Mouse (Mus musculus) intestine, embryonic 14.5 days (tissue): ENCODE measurements around the gene Cc2d2a. TPM values are rescaled to one million over a fixed set of nuclear protein-coding genes. Genes with fewer than 3 reads are reported as not detected.

Experiments
- ATAC-seq: fragments of 200-750 bp; cut with Nextera tagmentation; replicated peaks from 2 replicates; pipeline ENCODE4 v1.8.0; 2017; ENCODE audit warnings: low read depth, moderate number of reproducible peaks, moderate TSS enrichment, moderate library complexity; ENCODE audit not compliant: low FRiP score, low TSS enrichment
- DNase-seq: peaks from one replicate; pipeline ENCODE4 v3.0.0-alpha.2; 2018; ENCODE audit warnings: low spot score
- H3K27ac ChIP-seq: fragments of 300-500 bp; sonication (generic); 2 replicates; pipeline ENCODE4 v1.5.1; 2014; ENCODE audit warnings: low read depth, mild to moderate bottlenecking, control low read depth
- H3K27me3 ChIP-seq: fragments of 300-500 bp; sonication (generic); replicated peaks from 2 replicates; pipeline ENCODE4 v1.6.1; 2014; ENCODE audit warnings: low read length, control low read depth; ENCODE audit not compliant: control insufficient read depth, insufficient read depth
- H3K36me3 ChIP-seq: fragments of 300-500 bp; sonication (generic); 2 replicates; pipeline ENCODE4 v1.6.1; 2014; ENCODE audit warnings: low read length, control low read depth; ENCODE audit not compliant: control insufficient read depth, insufficient read depth
- H3K4me1 ChIP-seq: fragments of 300-500 bp; sonication (generic); replicated peaks from 2 replicates; pipeline ENCODE4 v1.6.1; 2014; ENCODE audit warnings: low read length, control low read depth, mixed read lengths; ENCODE audit not compliant: control insufficient read depth, insufficient read depth
- H3K4me2 ChIP-seq: fragments of 300-500 bp; sonication (generic); 2 replicates; pipeline ENCODE4 v1.6.1; 2014; ENCODE audit warnings: low read length
- H3K4me3 ChIP-seq: fragments of 300-500 bp; sonication (generic); 2 replicates; pipeline ENCODE4 v1.5.1; 2014; ENCODE audit warnings: low read depth, low read length, control low read depth, mixed read lengths
- H3K9ac ChIP-seq: fragments of 300-500 bp; sonication (generic); 2 replicates; pipeline ENCODE4 v1.6.1; 2014; ENCODE audit warnings: mild to moderate bottlenecking, low read length
- H3K9me3 ChIP-seq: fragments of 300-500 bp; sonication (generic); 2 replicates; pipeline ENCODE4 v1.6.1; 2016; ENCODE audit warnings: low read length, control low read depth; ENCODE audit not compliant: control insufficient read depth
- WGBS: fragments of 180-500 bp; shearing (Covaris S2); extraction: QIAGEN DNeasy Blood & Tissue Kit; methylation state at CpG from one replicate; pipeline ENCODE4 v1.1.7; 2014; 5-methylcytosine and 5-hydroxymethylcytosine counted together
- polyA plus RNA-seq: library from polyadenylated mRNA; unstranded; fragments of >200 nt; fragmentation: Nextera tagmentation; extraction: Ambion mirVana; gene quantifications from 2 replicates; pipeline ENCODE4 v1.2.1, GENCODE M21; 2014

The Cc2d2a gene
- polyA plus RNA-seq, 1 experiment from 2014 or later = 9.8 TPM

GRCm38 (mm10) chr5:43721538-43722451 lies 59.6 kb downstream of the Cc2d2a start:
- ATAC-seq (no peak), DNase-seq (no peak)
- Histone ChIP-seq H3K36me3 (peaks cover 71% of the 10 kb centered on the region), H3K4me3 (no peak overlapping the region), H3K9me3 (no peaks in the 10 kb centered on the region), H3K9ac (no peak overlapping the region), H3K4me1 (no peaks in the 10 kb centered on the region), H3K27ac (no peak overlapping the region), H3K4me2 (no peak overlapping the region), H3K27me3 (no peaks in the 10 kb centered on the region)
- WGBS = 79% methylated on average over 5 of the region's 5 CpGs

- no peak for DNase-seq
- no peak for ATAC-seq
- no peak overlapping the region for H3K9ac ChIP-seq
- no peaks in the 10 kb centered on the region for H3K4me1 ChIP-seq
- no peak overlapping the region for H3K4me2 ChIP-seq
- H3K9me3 ChIP-seq = no peaks in the 10 kb centered on the region
- H3K36me3 ChIP-seq = peaks cover 76% of the 10 kb centered on the region
- H3K27me3 ChIP-seq = no peaks in the 10 kb centered on the region
- H3K27ac ChIP-seq = no peak overlapping the region
- 95% methylated on average over 6 of the region's 6 CpGs for WGBS
- no peak overlapping the region for H3K4me3 ChIP-seq
Measured at GRCm38 (mm10) chr5:43722452-43722783, 60.3 kb downstream of the Cc2d2a start.

- Histone ChIP-seq H3K27me3 (no peaks in the 10 kb centered on the region), H3K4me1 (no peaks in the 10 kb centered on the region)
- 84% methylated on average over 7 of the region's 7 CpGs for WGBS
Measured at GRCm38 (mm10) chr5:43723830-43724229, 61.7 kb downstream of the Cc2d2a start.

GRCm38 (mm10) chr5:43728375-43729165 lies 66.4 kb downstream of the Cc2d2a start:
- 81% methylated on average over 11 of the region's 11 CpGs for WGBS
- Histone ChIP-seq H3K27ac (no peak overlapping the region), H3K4me3 (no peak overlapping the region), H3K9ac (no peak overlapping the region), H3K4me1 (no peaks in the 10 kb centered on the region), H3K36me3 (peaks cover 63% of the 10 kb centered on the region), H3K4me2 (no peak overlapping the region), H3K9me3 (no peaks in the 10 kb centered on the region), H3K27me3 (no peaks in the 10 kb centered on the region)
- ATAC-seq (no peak), DNase-seq (no peak)

More at GRCm38 (mm10) chr5:43723830-43724229, 61.7 kb downstream of the Cc2d2a start:
- H3K36me3 ChIP-seq = peaks cover 74% of the 10 kb centered on the region
- no peak for DNase-seq
- no peak overlapping the region for H3K27ac ChIP-seq
- no peaks in the 10 kb centered on the region for H3K9me3 ChIP-seq
- no peak overlapping the region for H3K4me2 ChIP-seq
- H3K9ac ChIP-seq = no peak overlapping the region
- no peak overlapping the region for H3K4me3 ChIP-seq
- no peak for ATAC-seq

- DNase-seq = no peak
- no peak overlapping the region for H3K4me3 ChIP-seq
- no peak for ATAC-seq
- no peak overlapping the region for H3K4me2 ChIP-seq
- peaks cover 59% of the 10 kb centered on the region for H3K36me3 ChIP-seq
- no peaks in the 10 kb centered on the region for H3K27me3 ChIP-seq
- no peaks in the 10 kb centered on the region for H3K9me3 ChIP-seq
- WGBS = 86% methylated on average over 8 of the region's 8 CpGs
- H3K27ac ChIP-seq = no peak overlapping the region
- H3K4me1 ChIP-seq = no peaks in the 10 kb centered on the region
- no peak overlapping the region for H3K9ac ChIP-seq
Measured at GRCm38 (mm10) chr5:43732381-43732780, 70.2 kb downstream of the Cc2d2a start.

GRCm38 (mm10) chr5:43744187-43744586 lies 82.0 kb downstream of the Cc2d2a start:
- peaks cover 56% of the 10 kb centered on the region for H3K36me3 ChIP-seq
- WGBS = 76% methylated on average over 1 of the region's 1 CpGs
- no peak overlapping the region for H3K4me3 ChIP-seq
- H3K27ac ChIP-seq = no peak overlapping the region
- H3K4me1 ChIP-seq = no peaks in the 10 kb centered on the region
- no peak overlapping the region for H3K4me2 ChIP-seq
- H3K9me3 ChIP-seq = no peaks in the 10 kb centered on the region
- no peak for DNase-seq
- no peak for ATAC-seq
- no peaks in the 10 kb centered on the region for H3K27me3 ChIP-seq
- no peak overlapping the region for H3K9ac ChIP-seq

- H3K9me3 ChIP-seq = no peaks in the 10 kb centered on the region
- DNase-seq (no peak), ATAC-seq (no peak)
- WGBS = 60% methylated on average over 5 of the region's 5 CpGs
- no peaks in the 10 kb centered on the region for H3K27me3 ChIP-seq
- no peak overlapping the region for H3K4me2 ChIP-seq
- no peaks in the 10 kb centered on the region for H3K4me1 ChIP-seq
- H3K4me3 ChIP-seq = no peak overlapping the region
- H3K36me3 ChIP-seq = peaks cover 54% of the 10 kb centered on the region
- H3K9ac ChIP-seq = no peak overlapping the region
- no peak overlapping the region for H3K27ac ChIP-seq
Measured at GRCm38 (mm10) chr5:43745156-43745555, 83.0 kb downstream of the Cc2d2a start.

GRCm38 (mm10) chr5:43748039-43748438 lies 85.9 kb downstream of the Cc2d2a start:
- 87% methylated on average over 4 of the region's 4 CpGs for WGBS
- no peak overlapping the region for H3K9ac ChIP-seq
- H3K27ac ChIP-seq = no peak overlapping the region
- H3K9me3 ChIP-seq = no peaks in the 10 kb centered on the region
- peaks cover 34% of the 10 kb centered on the region for H3K36me3 ChIP-seq
- no peaks in the 10 kb centered on the region for H3K27me3 ChIP-seq
- H3K4me3 ChIP-seq = no peak overlapping the region
- no peak for DNase-seq
- no peak for ATAC-seq
- H3K4me2 ChIP-seq = no peak overlapping the region
- H3K4me1 ChIP-seq = no peaks in the 10 kb centered on the region
